Mouse (Mus musculus) liver, embryonic 16.5 days (tissue): ENCODE measurements around the gene Mcpt2. TPM values are rescaled to one million over a fixed set of nuclear protein-coding genes. Genes with fewer than 3 reads are reported as not detected.
"Not testable (repeated sequence)": the region's sequence is repeated elsewhere in the genome, so short reads cannot be mapped to it uniquely, and the experiment has no call there.

Source experiments
- ATAC-seq: fragments of 200-750 bp; cut with Nextera tagmentation; 2 replicates; pipeline ENCODE4 v1.8.0; 2017; ENCODE audit warnings: low read depth, mild to moderate bottlenecking, moderate number of reproducible peaks, moderate library complexity
- H3K27ac ChIP-seq: fragments of 300-500 bp; sonication (generic); 2 replicates; pipeline ENCODE4 v1.5.1; 2014; ENCODE audit warnings: mild to moderate bottlenecking, low read length
- H3K27me3 ChIP-seq: fragments of 300-500 bp; sonication (generic); 2 replicates; pipeline ENCODE4 v1.6.1; 2014; ENCODE audit warnings: low read depth, low read length, mixed read lengths; ENCODE audit not compliant: control insufficient read depth, insufficient read depth
- H3K36me3 ChIP-seq: fragments of 300-500 bp; sonication (generic); 2 replicates; pipeline ENCODE4 v1.6.1; 2014; ENCODE audit warnings: mild to moderate bottlenecking; ENCODE audit not compliant: control insufficient read depth, insufficient read depth
- H3K4me1 ChIP-seq: fragments of 300-500 bp; sonication (generic); 2 replicates; pipeline ENCODE4 v1.6.1; 2014; ENCODE audit warnings: low read depth, low read length, mixed read lengths; ENCODE audit not compliant: control insufficient read depth
- H3K4me2 ChIP-seq: fragments of 300-500 bp; sonication (generic); 2 replicates; pipeline ENCODE4 v1.6.1; 2014; ENCODE audit warnings: low read depth, low read length, mixed read lengths
- H3K4me3 ChIP-seq: fragments of 300-500 bp; sonication (generic); 2 replicates; pipeline ENCODE4 v1.5.1; 2014; ENCODE audit warnings: low read depth, mild to moderate bottlenecking, low read length
- H3K9ac ChIP-seq: fragments of 300-500 bp; sonication (generic); 2 replicates; pipeline ENCODE4 v1.6.1; 2014; ENCODE audit warnings: low read depth, low read length
- H3K9me3 ChIP-seq: fragments of 300-500 bp; sonication (generic); replicated peaks from 2 replicates; pipeline ENCODE4 v1.6.1; 2016; ENCODE audit warnings: low read length; ENCODE audit not compliant: control insufficient read depth
- WGBS: fragments of 180-500 bp; shearing (Covaris S2); extraction: QIAGEN DNeasy Blood & Tissue Kit; methylation state at CpG from one replicate; pipeline ENCODE4 v1.1.7; 2014; ENCODE audit not compliant: insufficient replicate concordance; 5-methylcytosine and 5-hydroxymethylcytosine counted together
- polyA plus RNA-seq: library from polyadenylated mRNA; unstranded; fragments of >200 nt; fragmentation: Nextera tagmentation; extraction: Ambion mirVana; gene quantifications from 2 replicates; pipeline ENCODE4 v1.2.1, GENCODE M21; 2015

The Mcpt2 gene
- 0.12 and 0.15 TPM in 2 replicates for polyA plus RNA-seq

GRCm38 (mm10) chr14:56041792-56042191 lies at the start of gene Mcpt2:
Mcpt2 (plus strand) TSS chr14:56042041.
- peak; percentile 61 for ATAC-seq
- not testable (repeated sequence) for H3K36me3 ChIP-seq
- WGBS, result 11% methylated on average over 1 of the region's 1 CpGs

GRCm38 (mm10) chr14:56013147-56013546 lies 28.7 kb upstream of the Mcpt2 start:
- WGBS, result 58% methylated on average over 3 of the region's 3 CpGs

More at GRCm38 (mm10) chr14:56041792-56042191, at the start of gene Mcpt2:
- H3K9ac ChIP-seq, H3K4me1 ChIP-seq, H3K27ac ChIP-seq, H3K4me3 ChIP-seq, H3K4me2 ChIP-seq, H3K27me3 ChIP-seq, H3K9me3 ChIP-seq: not testable (repeated sequence)

GRCm38 (mm10) chr14:56013924-56014323 lies 27.9 kb upstream of the Mcpt2 start:
- ATAC-seq, result no peak
- no peak overlapping the region for H3K4me2 ChIP-seq
- H3K27me3 ChIP-seq, result no peaks in the 10 kb centered on the region
- no peak overlapping the region for H3K9ac ChIP-seq
- no peaks in the 10 kb centered on the region for H3K36me3 ChIP-seq
- H3K27ac ChIP-seq, result no peak overlapping the region
- H3K4me1 ChIP-seq, result no peaks in the 10 kb centered on the region
- no peak overlapping the region for H3K4me3 ChIP-seq
- no peaks in the 10 kb centered on the region for H3K9me3 ChIP-seq
- 64% methylated on average over 2 of the region's 2 CpGs for WGBS

More at GRCm38 (mm10) chr14:56013147-56013546, 28.7 kb upstream of the Mcpt2 start:
- H3K27ac ChIP-seq, result no peak overlapping the region
- no peaks in the 10 kb centered on the region for H3K27me3 ChIP-seq
- H3K4me3 ChIP-seq, result no peak overlapping the region
- H3K4me1 ChIP-seq, result no peaks in the 10 kb centered on the region
- H3K4me2 ChIP-seq, result no peak overlapping the region
- no peaks in the 10 kb centered on the region for H3K9me3 ChIP-seq
- H3K9ac ChIP-seq, result no peak overlapping the region
- no peaks in the 10 kb centered on the region for H3K36me3 ChIP-seq
- no peak for ATAC-seq

DNA sequence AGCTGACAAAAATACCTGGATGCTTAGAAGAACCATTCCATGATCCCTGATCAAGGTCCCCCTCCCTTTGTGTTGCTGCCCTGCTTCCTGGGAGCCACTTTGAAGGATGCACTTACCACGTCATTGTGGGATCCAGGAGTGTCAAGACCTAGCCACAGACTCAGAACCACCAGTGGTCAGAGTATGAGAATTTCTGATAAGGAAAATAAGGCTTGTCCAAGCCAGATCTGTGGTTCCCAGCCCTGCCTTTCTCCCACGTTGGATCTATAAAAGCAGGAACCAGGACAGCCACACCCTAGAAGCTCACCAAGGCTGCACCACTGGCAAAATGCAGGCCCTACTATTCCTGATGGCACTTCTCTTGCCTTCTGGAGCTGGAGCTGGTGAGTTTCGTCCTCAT lies 24.2 kb upstream of the Mcpt2 start, which contains the start of gene Mcpt1:
Gene Mcpt1, plus strand, starts transcription at position 301 of the 400 bp plus-strand sequence.
- H3K9ac ChIP-seq, H3K36me3 ChIP-seq, H3K27ac ChIP-seq, H3K27me3 ChIP-seq, H3K4me3 ChIP-seq, H3K4me2 ChIP-seq, ATAC-seq, H3K9me3 ChIP-seq: not testable (repeated sequence)
- peaks cover 11% of the 10 kb centered on the region for H3K4me1 ChIP-seq
- 33% methylated on average over 3 of the region's 3 CpGs for WGBS

- no peak for ATAC-seq
- 40% methylated on average over 1 of the region's 1 CpGs for WGBS
- Histone ChIP-seq H3K27me3 (no peaks in the 10 kb centered on the region), H3K36me3 (no peaks in the 10 kb centered on the region), H3K4me1 (peaks cover 11% of the 10 kb centered on the region), H3K4me2 (no peak overlapping the region), H3K9ac (no peak overlapping the region), H3K4me3 (no peak overlapping the region), H3K9me3 (no peaks in the 10 kb centered on the region), H3K27ac (no peak overlapping the region)
Measured at GRCm38 (mm10) chr14:56019446-56019845, 22.4 kb upstream of the Mcpt2 start.

GRCm38 (mm10) chr14:56021305-56021704 lies 20.5 kb upstream of the Mcpt2 start:
- peak; percentile 97 for ATAC-seq
- H3K9ac ChIP-seq, H3K4me3 ChIP-seq, H3K36me3 ChIP-seq, H3K9me3 ChIP-seq, H3K27me3 ChIP-seq: not testable (repeated sequence)
- peaks cover 11% of the 10 kb centered on the region for H3K4me1 ChIP-seq
- peak overlapping the region; percentile 32 for H3K4me2 ChIP-seq
- peak overlapping the region; percentile 50 for H3K27ac ChIP-seq
- WGBS, result 25% methylated on average over 4 of the region's 4 CpGs

- H3K27ac ChIP-seq, H3K9me3 ChIP-seq, ATAC-seq, H3K9ac ChIP-seq, H3K4me2 ChIP-seq, H3K4me3 ChIP-seq, H3K4me1 ChIP-seq, H3K27me3 ChIP-seq, H3K36me3 ChIP-seq: not testable (repeated sequence)
- WGBS, result 50% methylated on average over 2 of the region's 3 CpGs
Measured at GRCm38 (mm10) chr14:56030395-56030794, 11.4 kb upstream of the Mcpt2 start, which contains the start of gene Mcpt9. Mcpt9 (minus strand) TSS chr14:56030495.

GRCm38 (mm10) chr14:56034433-56034832 lies 7.4 kb upstream of the Mcpt2 start:
- no peak for ATAC-seq
- Histone ChIP-seq H3K4me1 (no peaks in the 10 kb centered on the region), H3K4me2 (no peak overlapping the region), H3K27me3 (no peaks in the 10 kb centered on the region), H3K9me3 (no peaks in the 10 kb centered on the region), H3K27ac (no peak overlapping the region), H3K9ac (no peak overlapping the region), H3K36me3 (no peaks in the 10 kb centered on the region), H3K4me3 (no peak overlapping the region)
- 51% methylated on average over 2 of the region's 2 CpGs for WGBS

DNA sequence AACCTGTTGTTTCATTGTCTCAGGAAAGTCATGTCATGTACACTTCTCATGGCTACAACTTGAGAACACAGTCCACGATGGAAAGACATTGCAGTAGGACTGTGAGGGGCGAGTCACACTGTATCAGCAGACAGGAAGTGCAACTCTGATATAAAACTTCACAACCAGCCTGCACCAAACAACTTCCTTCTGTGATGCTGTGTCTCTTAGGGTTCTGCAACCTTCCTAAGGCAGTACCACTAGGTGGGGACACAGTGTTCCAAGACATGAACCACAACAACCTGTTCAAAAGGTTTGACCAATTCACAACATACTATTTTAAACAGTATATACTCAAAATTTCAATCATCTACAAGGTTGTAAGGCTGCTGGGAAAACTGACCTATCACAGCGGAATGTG lies 13.6 kb downstream of the Mcpt2 start:
- Histone ChIP-seq H3K36me3 (no peaks in the 10 kb centered on the region), H3K4me3 (no peak overlapping the region), H3K4me1 (no peaks in the 10 kb centered on the region), H3K27me3 (no peaks in the 10 kb centered on the region), H3K27ac (no peak overlapping the region), H3K9ac (no peak overlapping the region), H3K9me3 (no peaks in the 10 kb centered on the region), H3K4me2 (no peak overlapping the region)
- no peak for ATAC-seq
- 43% methylated on average over 3 of the region's 3 CpGs for WGBS
